Mouse (Mus musculus) G1E (cell line): ENCODE results near the gene Synrg.

Experiments
- CTCF ChIP-seq: IDR thresholded peaks from 2 replicates; pipeline ENCODE4 v1.5.1; 2012; ENCODE audit warnings: low read depth, low read length, inconsistent platforms, mixed read lengths
- GATA1 ChIP-seq: IDR thresholded peaks from 2 replicates; pipeline ENCODE4 v1.6.1; 2012; ENCODE audit warnings: borderline replicate concordance, low read length, inconsistent platforms, mixed read lengths
- GATA2 ChIP-seq: IDR thresholded peaks from 2 replicates; pipeline ENCODE4 v1.6.1; 2012; ENCODE audit warnings: low read depth, low read length, inconsistent platforms, borderline replicate concordance

DNA sequence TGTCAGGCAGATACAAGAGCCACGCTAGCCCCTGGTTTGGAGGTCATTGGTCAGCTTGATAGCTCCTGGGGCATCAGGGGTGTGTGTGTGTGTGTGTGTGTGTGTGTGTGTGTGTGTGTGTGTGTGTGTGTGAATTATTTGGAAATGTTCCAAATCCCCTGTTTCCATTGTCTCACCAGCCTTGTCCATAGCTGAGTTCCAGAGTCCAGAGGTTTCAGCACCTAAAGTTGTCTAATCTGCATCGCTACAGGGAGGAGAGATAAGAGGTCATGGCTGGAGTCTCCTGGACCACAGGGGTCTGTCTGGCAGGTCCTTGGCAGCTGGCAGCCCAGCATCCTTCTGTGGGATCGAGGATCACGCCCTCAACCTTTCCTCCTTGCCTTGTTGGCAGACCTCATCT lies 49.7 kb upstream of the Synrg start:
- no peak for TF ChIP-seq CTCF
- TF ChIP-seq GATA1, result no peak
- TF ChIP-seq GATA2, result no peak
